Mouse (Mus musculus): ENCODE results near the gene Casr. TPM values are rescaled to one million over a fixed set of nuclear protein-coding genes. Genes with fewer than 3 reads are reported as not detected.

Gene Casr
- polyA plus RNA-seq, 2 experiments from 2014 or later, result not detected

Other genes with a start within 250 kb of the Casr start
- gene BC117090, start 227.8 kb downstream of the Casr start, polyA plus RNA-seq (2017; shearing (Covaris generic)), result not detected
- not detected for gene BC100530, start 194.4 kb downstream of the Casr start, polyA plus RNA-seq (2017; shearing (Covaris generic))
- gene Stfa2, start 153.7 kb downstream of the Casr start, polyA plus RNA-seq (2017; shearing (Covaris generic)), result not detected
- not detected for gene Stfa3, start 106.7 kb downstream of the Casr start, polyA plus RNA-seq (2017; shearing (Covaris generic))
- 10 to 100 TPM; 45.6 to 47.4 TPM for gene Cd86, start 103.9 kb upstream of the Casr start, polyA plus RNA-seq (2017; shearing (Covaris generic))
- gene Ildr1, start 131.8 kb upstream of the Casr start, polyA plus RNA-seq (2017; shearing (Covaris generic)), result 1 to 10 TPM; 6.1 to 7.3 TPM
- 10 to 100 TPM; 20.4 to 57.5 TPM for gene Slc15a2, start 222.8 kb upstream of the Casr start, polyA plus RNA-seq (2017; shearing (Covaris generic))